Mouse (Mus musculus) embryonic fibroblast, embryonic 13.5 days (primary cell): ENCODE measurements around the gene Lhx4.

Experiments used
- CTCF ChIP-seq: IDR thresholded peaks from 2 replicates; pipeline ENCODE4 v1.5.1; 2011; ENCODE audit warnings: mild to moderate bottlenecking, control low read depth, low read length, moderate library complexity, borderline replicate concordance; ENCODE audit not compliant: insufficient read depth
- POLR2A ChIP-seq: IDR thresholded peaks from 2 replicates; pipeline ENCODE4 v1.6.1; 2011; ENCODE audit warnings: low read depth, mild to moderate bottlenecking, control low read depth, low read length, moderate library complexity

- TF ChIP-seq CTCF, result no peak
- no peak for TF ChIP-seq POLR2A
Observed at GRCm38 (mm10) chr1:155747011-155747410, 4.5 kb downstream of the Lhx4 start.
